Mouse (Mus musculus) Muller cell, postnatal 12 days (primary cell): ENCODE measurements at regions not wholly inside any gene's neighbourhood (a gene's known extent, or its start where the extent isn't known, plus 50 kb on each side); places are given as distances from the start of the nearest gene placed in this dataset.
A peak's percentile ranks its signal among the peaks of the same experiment; 100 is the strongest.

Experiments used
- DNase-seq: peaks from one replicate; pipeline ENCODE4 v3.0.0-alpha.2; 2015; ENCODE audit errors: inconsistent ontology term

- DNase-seq: peak; percentile 24
These were observed 122.9 kb upstream of the Pja1 start for GRCm38 (mm10) chrX:99593872-99594487.

- no peak for DNase-seq
These were observed 121.9 kb upstream of the Pja1 start for GRCm38 (mm10) chrX:99592980-99593379.

DNA sequence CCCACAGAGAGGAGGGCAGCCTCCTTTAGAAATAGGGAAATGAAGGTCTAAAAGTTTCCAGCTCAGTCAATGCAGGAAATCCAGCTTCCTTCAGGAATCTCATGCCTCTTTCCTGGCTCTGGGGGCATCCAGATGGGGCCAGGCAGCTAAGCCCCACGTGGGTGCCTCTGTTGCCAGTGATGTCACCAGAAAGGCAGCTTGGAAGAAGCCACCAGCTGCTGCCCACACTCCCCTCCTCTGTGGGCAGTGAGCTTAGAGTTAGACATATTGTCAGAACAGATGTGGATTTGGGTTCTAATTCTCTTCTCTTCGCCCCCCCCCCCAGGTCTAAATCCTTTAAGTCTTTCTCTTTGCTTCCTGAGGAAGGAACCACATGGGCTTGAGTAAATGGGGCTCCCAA is 116.2 kb upstream of the Pja1 start:
- DNase-seq: no peak

- no peak for DNase-seq
These were observed 115.2 kb upstream of the Pja1 start for GRCm38 (mm10) chrX:99586282-99586681.

- DNase-seq: no peak
These were observed 114.6 kb upstream of the Pja1 start for GRCm38 (mm10) chrX:99585703-99586102.

- DNase-seq: no peak
These were observed 111.5 kb upstream of the Pja1 start for GRCm38 (mm10) chrX:99582611-99583010.

DNA sequence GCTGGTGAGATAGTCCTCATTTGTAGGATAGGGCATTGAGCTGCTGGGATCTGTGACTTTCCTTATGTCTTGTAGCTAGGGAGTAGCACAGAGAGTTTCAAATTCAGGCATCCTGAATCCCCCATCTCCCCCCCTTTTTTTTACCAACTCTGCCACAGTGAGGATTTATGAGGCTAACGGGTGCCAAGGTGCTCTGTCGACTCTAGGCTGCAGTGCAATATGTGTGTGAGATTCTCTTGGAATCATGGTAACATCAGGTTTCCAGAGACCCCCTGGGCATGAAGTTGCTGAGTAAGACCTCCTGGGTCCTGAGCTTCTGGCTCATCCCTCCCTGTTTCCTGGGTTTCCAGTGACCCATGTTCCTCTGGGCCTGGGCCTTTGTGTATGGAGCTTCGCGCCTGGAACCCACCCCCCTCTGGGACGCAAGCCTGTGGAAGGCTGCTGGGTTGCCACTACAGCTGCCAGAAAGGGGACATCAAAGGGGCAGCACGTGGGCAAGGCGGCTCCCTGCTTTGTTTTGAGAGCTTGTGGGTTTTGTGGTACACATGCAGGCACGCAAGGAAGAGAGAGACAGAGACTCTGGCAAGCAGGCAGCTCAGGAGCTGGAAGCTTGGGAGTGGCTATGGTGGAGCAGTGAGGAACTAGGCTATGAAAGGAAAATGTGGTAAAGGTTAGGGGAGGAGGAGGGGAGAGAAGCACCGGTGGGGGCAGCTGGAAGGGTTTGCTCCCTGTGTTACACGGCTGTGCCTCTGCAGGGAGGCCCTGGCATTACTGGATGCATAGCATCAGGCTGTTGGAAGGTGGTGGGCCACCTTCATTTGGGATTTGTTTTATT is 110.8 kb upstream of the Pja1 start:
- DNase-seq: no peak

DNA sequence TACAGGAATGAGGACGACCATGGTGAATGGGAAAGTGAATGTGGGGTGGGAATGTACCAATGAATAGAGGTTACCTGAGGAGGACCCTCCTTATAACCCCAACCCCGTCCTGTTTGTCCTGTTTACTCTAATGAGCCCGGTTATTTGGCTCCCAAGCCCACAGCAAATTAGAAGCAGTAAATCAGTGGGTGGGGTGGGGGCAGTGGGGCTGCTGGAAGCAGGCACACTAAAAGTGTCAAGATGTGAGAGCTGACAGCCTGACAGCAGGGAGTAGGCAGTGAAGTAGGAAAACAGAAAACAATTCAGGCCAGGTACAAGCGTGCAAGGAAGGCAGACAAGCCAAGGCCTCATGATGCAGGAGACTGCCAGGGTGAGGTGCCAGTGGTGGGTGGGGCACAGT is 108.1 kb upstream of the Pja1 start:
- no peak for DNase-seq

DNA sequence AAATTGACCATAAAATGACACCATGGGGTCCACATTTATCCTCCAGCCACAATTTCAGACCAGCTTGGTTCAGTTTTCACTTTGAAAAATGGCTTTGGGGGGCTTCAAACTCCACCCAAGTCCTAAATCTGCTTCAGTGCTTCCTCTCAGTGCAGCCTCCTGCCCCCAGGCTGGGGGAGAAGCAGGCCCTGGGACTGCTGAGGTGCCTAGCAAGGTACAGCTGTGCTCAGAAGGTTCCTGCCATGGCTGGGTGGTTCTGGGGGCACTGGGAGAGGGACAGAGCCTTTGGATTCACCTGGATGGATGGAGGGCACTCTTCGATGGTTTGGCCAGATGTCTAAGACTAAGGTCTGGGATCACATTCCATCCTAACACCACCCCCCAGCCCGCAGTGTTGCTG is 107.7 kb upstream of the Pja1 start:
- DNase-seq: no peak

- no peak for DNase-seq
These were observed 104.0 kb upstream of the Pja1 start for GRCm38 (mm10) chrX:99575105-99575504.

- peak; percentile 34 for DNase-seq
These were observed 103.5 kb upstream of the Pja1 start for GRCm38 (mm10) chrX:99574441-99575103.

GRCm38 (mm10) chrX:99570161-99570560 is 99.1 kb upstream of the Pja1 start:
- no peak for DNase-seq

GRCm38 (mm10) chrX:99568244-99568643 is 97.2 kb upstream of the Pja1 start:
- DNase-seq: no peak

- DNase-seq: peak; percentile 37
These were observed 96.5 kb upstream of the Pja1 start for GRCm38 (mm10) chrX:99567367-99568164.

- peak; percentile 82 for DNase-seq
These were observed 90.9 kb upstream of the Pja1 start for GRCm38 (mm10) chrX:99561995-99562394.

- no peak for DNase-seq
These were observed 89.6 kb upstream of the Pja1 start for GRCm38 (mm10) chrX:99560699-99561098.

GRCm38 (mm10) chrX:99556876-99557354 is 85.8 kb upstream of the Pja1 start:
- DNase-seq: no peak

DNA sequence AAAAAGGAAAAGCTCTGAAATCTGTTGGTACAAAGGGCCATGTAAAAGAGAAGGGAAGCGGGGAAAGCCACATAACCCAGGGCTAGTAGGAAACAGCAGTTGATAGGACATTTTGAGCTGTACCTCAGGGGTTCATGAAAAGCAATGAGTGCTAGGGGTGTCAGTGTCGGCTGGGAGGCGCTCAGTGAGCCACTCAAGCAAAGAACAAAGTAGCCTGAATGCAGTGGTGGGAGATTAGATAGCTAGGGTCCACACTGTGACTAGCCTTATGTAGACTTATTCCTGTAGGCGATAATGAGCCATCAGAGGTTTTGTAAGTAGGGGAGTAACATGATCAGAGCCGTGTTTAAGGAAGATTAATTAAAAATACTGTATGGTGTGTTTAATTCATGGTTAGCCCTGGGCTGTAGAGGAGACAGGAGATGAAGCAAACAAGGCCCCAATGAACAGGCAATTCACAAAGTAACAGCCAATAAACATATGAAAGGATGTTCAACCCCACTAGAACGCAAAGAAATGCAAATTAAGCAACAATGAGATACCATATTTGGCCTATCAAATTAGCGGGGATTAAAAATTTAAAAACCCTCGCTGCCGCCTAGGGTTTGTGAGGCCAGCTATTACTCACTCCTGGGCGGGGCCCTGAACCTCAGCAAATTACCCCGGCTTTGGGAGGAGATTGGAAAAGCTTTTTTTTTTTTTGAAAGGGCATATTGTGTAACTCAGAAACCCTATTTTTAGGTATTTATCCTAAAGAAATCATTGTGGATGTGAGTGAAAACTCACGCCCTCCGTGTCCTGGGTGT is 85.1 kb upstream of the Pja1 start:
- no peak for DNase-seq

- no peak for DNase-seq
These were observed 81.7 kb upstream of the Pja1 start for GRCm38 (mm10) chrX:99552778-99553177.

- DNase-seq: no peak
These were observed 79.1 kb upstream of the Pja1 start for GRCm38 (mm10) chrX:99550057-99550760.
